Mouse (Mus musculus) NIH3T3 (cell line): Measurements from ENCODE around the gene Fam213b.

Source experiments
- DNase-seq: peaks from one replicate; pipeline ENCODE4 v3.0.0-alpha.2; 2012; ENCODE audit warnings: low read depth

Gene Fam213b

GRCm38 (mm10) chr4:154898506-154899446, at the start of gene Fam213b:
TSS of gene Fam213b (minus strand) at chr4:154899135.
- no peak for DNase-seq

- no peak for DNase-seq
Observed at GRCm38 (mm10) chr4:154948066-154948939, 49.4 kb upstream of the Fam213b start.

- peak; percentile 51 for DNase-seq
Observed at GRCm38 (mm10) chr4:154946319-154946718, 47.4 kb upstream of the Fam213b start.

- DNase-seq = peak; percentile 88
Observed at GRCm38 (mm10) chr4:154944121-154944590, 45.2 kb upstream of the Fam213b start.

- DNase-seq = no peak
Observed at GRCm38 (mm10) chr4:154943323-154944039, 44.5 kb upstream of the Fam213b start.

- DNase-seq = no peak
Observed at GRCm38 (mm10) chr4:154942632-154943322, 43.8 kb upstream of the Fam213b start.

- DNase-seq = no peak
Observed at GRCm38 (mm10) chr4:154941831-154942230, 42.9 kb upstream of the Fam213b start.

- no peak for DNase-seq
Observed at GRCm38 (mm10) chr4:154940156-154940555, 41.2 kb upstream of the Fam213b start.

GRCm38 (mm10) chr4:154937746-154938145, 38.8 kb upstream of the Fam213b start:
- DNase-seq = no peak

GRCm38 (mm10) chr4:154936542-154937255, 37.8 kb upstream of the Fam213b start:
- DNase-seq = no peak

GRCm38 (mm10) chr4:154935788-154936187, 36.9 kb upstream of the Fam213b start:
- no peak for DNase-seq

- DNase-seq = no peak
Observed at GRCm38 (mm10) chr4:154934800-154935199, 35.9 kb upstream of the Fam213b start.

GRCm38 (mm10) chr4:154933306-154933907, 34.5 kb upstream of the Fam213b start:
- no peak for DNase-seq

- no peak for DNase-seq
Observed at GRCm38 (mm10) chr4:154929088-154929660, 30.2 kb upstream of the Fam213b start.

- no peak for DNase-seq
Observed at GRCm38 (mm10) chr4:154928395-154929087, 29.6 kb upstream of the Fam213b start, which contains the start of gene Tnfrsf14. TSS of gene Tnfrsf14 (minus strand) at chr4:154928563.

- peak; percentile 67 for DNase-seq
Observed at GRCm38 (mm10) chr4:154927899-154928337, 29.0 kb upstream of the Fam213b start.

- DNase-seq = no peak
Observed at GRCm38 (mm10) chr4:154926969-154927898, 28.3 kb upstream of the Fam213b start.

GRCm38 (mm10) chr4:154925413-154925812, 26.5 kb upstream of the Fam213b start:
- no peak for DNase-seq
